Mouse (Mus musculus) intestine, postnatal 0 days (tissue): ENCODE data around the gene Hbs1l. TPM values are rescaled to one million over a fixed set of nuclear protein-coding genes. Genes with fewer than 3 reads are reported as not detected.

ENCODE experiments used
- ATAC-seq: fragments of 200-750 bp; cut with Nextera tagmentation; 2 replicates; pipeline ENCODE4 v1.8.0; 2017; ENCODE audit warnings: mild to moderate bottlenecking, moderate TSS enrichment, moderate library complexity
- H3K27ac ChIP-seq: fragments of 300-500 bp; sonication (generic); 2 replicates; pipeline ENCODE4 v1.5.1; 2014; ENCODE audit warnings: mild to moderate bottlenecking, low read depth, low read length, moderate library complexity
- H3K27me3 ChIP-seq: fragments of 300-500 bp; sonication (generic); replicated peaks from 2 replicates; pipeline ENCODE4 v1.6.1; 2014; ENCODE audit warnings: low read length, mixed read lengths; ENCODE audit not compliant: control insufficient read depth, insufficient read depth
- H3K36me3 ChIP-seq: fragments of 300-500 bp; sonication (generic); 2 replicates; pipeline ENCODE4 v1.6.1; 2014; ENCODE audit warnings: mild to moderate bottlenecking, moderate library complexity; ENCODE audit not compliant: control insufficient read depth, insufficient read depth
- H3K4me1 ChIP-seq: fragments of 300-500 bp; sonication (generic); replicated peaks from 2 replicates; pipeline ENCODE4 v1.6.1; 2014; ENCODE audit warnings: antibody characterized with exemption, low read length, mixed read lengths; ENCODE audit not compliant: control insufficient read depth, insufficient read depth
- H3K4me2 ChIP-seq: fragments of 300-500 bp; sonication (generic); replicated peaks from 2 replicates; pipeline ENCODE4 v1.6.1; 2014; ENCODE audit warnings: low read depth, mild to moderate bottlenecking, moderate library complexity
- H3K4me3 ChIP-seq: fragments of 300-500 bp; sonication (generic); 2 replicates; pipeline ENCODE4 v1.5.1; 2014; ENCODE audit warnings: low read depth, low read length
- H3K9ac ChIP-seq: fragments of 300-500 bp; sonication (generic); 2 replicates; pipeline ENCODE4 v1.6.1; 2014; ENCODE audit warnings: mild to moderate bottlenecking, low read depth, low read length
- H3K9me3 ChIP-seq: fragments of 300-500 bp; sonication (generic); 2 replicates; pipeline ENCODE4 v1.6.1; 2016; ENCODE audit warnings: mixed run types; ENCODE audit not compliant: control insufficient read depth
- CTCF ChIP-seq: sonication (generic); IDR thresholded peaks from 2 replicates; pipeline ENCODE4 v1.5.1; 2016; ENCODE audit warnings: low read depth, mild to moderate bottlenecking, control low read depth, antibody characterized with exemption, moderate library complexity
- WGBS: fragments of 180-500 bp; shearing (Covaris S2); extraction: QIAGEN DNeasy Blood & Tissue Kit; methylation state at CpG from one replicate; pipeline ENCODE4 v1.1.7; 2014; 5-methylcytosine and 5-hydroxymethylcytosine counted together
- polyA plus RNA-seq: library from polyadenylated mRNA; unstranded; fragments of >200 nt; fragmentation: Nextera tagmentation; extraction: Ambion mirVana; gene quantifications from 2 replicates; pipeline ENCODE4 v1.2.1, GENCODE M21; 2015

Hbs1l gene
- polyA plus RNA-seq, 1 experiment from 2014 or later, result 37.8 TPM

DNA sequence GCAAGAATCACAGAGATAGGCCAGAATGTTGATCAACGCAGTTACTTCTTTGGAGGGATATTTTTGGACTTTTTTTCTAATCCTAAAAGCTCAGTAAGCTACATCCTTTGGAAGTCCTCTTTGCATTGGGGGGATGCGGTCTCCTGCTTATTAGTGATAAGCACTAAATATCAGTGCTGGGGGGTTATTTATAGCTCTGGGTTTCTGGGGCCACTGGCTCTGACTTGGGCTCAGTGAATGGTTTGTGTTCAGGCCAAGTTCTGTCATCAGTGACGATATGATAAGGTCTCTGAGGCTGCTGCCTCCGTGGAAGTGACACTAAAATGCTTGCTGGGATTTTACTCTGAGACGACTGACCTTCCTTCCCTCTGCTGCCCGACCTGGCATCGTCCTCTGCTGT lies 104.3 kb downstream of the Hbs1l start:
- H3K9ac ChIP-seq, result no peak overlapping the region
- no peak overlapping the region for H3K27ac ChIP-seq
- no peak overlapping the region for H3K4me2 ChIP-seq
- ATAC-seq, result no peak
- TF ChIP-seq CTCF, result no peak
- H3K9me3 ChIP-seq, result no peaks in the 10 kb centered on the region
- H3K4me3 ChIP-seq, result no peak overlapping the region
- no peaks in the 10 kb centered on the region for H3K36me3 ChIP-seq
- H3K27me3 ChIP-seq, result no peaks in the 10 kb centered on the region
- H3K4me1 ChIP-seq, result no peaks in the 10 kb centered on the region
- 62% methylated on average over 7 of the region's 7 CpGs for WGBS

DNA sequence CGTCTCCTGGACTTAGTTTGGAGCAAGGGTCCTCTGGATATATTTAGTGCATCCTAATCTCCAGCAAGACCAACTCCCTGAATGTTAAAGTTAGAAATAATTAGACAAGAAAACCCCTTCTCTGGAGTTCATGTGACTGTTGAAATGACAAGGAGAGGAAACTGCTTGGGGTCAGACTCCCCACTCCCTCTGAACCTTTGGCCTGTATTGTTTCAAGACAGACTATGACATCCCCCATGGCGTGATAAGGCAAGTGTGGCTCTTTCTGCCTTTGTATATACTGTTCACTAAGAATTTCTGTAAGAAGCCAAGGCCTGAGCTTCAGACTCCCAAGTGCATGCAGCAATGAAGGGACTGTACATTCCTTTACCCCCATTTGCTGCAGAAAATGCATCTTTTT lies 104.7 kb downstream of the Hbs1l start:
- H3K4me3 ChIP-seq, result no peak overlapping the region
- no peaks in the 10 kb centered on the region for H3K36me3 ChIP-seq
- no peaks in the 10 kb centered on the region for H3K9me3 ChIP-seq
- H3K27ac ChIP-seq, result no peak overlapping the region
- no peak overlapping the region for H3K4me2 ChIP-seq
- WGBS, result 68% methylated on average over 2 of the region's 2 CpGs
- ATAC-seq, result no peak
- H3K27me3 ChIP-seq, result no peaks in the 10 kb centered on the region
- TF ChIP-seq CTCF, result no peak
- no peak overlapping the region for H3K9ac ChIP-seq
- H3K4me1 ChIP-seq, result no peaks in the 10 kb centered on the region

- no peak overlapping the region for H3K27ac ChIP-seq
- no peaks in the 10 kb centered on the region for H3K4me1 ChIP-seq
- 53% methylated on average over 4 of the region's 4 CpGs for WGBS
- H3K4me3 ChIP-seq, result no peak overlapping the region
- H3K36me3 ChIP-seq, result no peaks in the 10 kb centered on the region
- no peaks in the 10 kb centered on the region for H3K9me3 ChIP-seq
- no peak overlapping the region for H3K9ac ChIP-seq
- no peaks in the 10 kb centered on the region for H3K27me3 ChIP-seq
- H3K4me2 ChIP-seq, result no peak overlapping the region
- no peak for TF ChIP-seq CTCF
- no peak for ATAC-seq
Observed at GRCm38 (mm10) chr10:21401259-21401658, 105.5 kb downstream of the Hbs1l start.

GRCm38 (mm10) chr10:21404822-21405221 lies 109.0 kb downstream of the Hbs1l start:
- WGBS, result 73% methylated on average over 4 of the region's 4 CpGs
- Histone ChIP-seq H3K9ac (no peak overlapping the region), H3K36me3 (no peaks in the 10 kb centered on the region), H3K4me2 (no peak overlapping the region), H3K4me1 (no peaks in the 10 kb centered on the region), H3K9me3 (no peaks in the 10 kb centered on the region), H3K27ac (no peak overlapping the region), H3K27me3 (no peaks in the 10 kb centered on the region), H3K4me3 (no peak overlapping the region)
- TF ChIP-seq CTCF, result no peak
- ATAC-seq, result no peak

GRCm38 (mm10) chr10:21405707-21406534 lies 110.1 kb downstream of the Hbs1l start:
- no peak for ATAC-seq
- no peaks in the 10 kb centered on the region for H3K27me3 ChIP-seq
- WGBS, result 78% methylated on average over 11 of the region's 11 CpGs
- H3K4me3 ChIP-seq, result no peak overlapping the region
- no peaks in the 10 kb centered on the region for H3K36me3 ChIP-seq
- no peak overlapping the region for H3K27ac ChIP-seq
- H3K9me3 ChIP-seq, result no peaks in the 10 kb centered on the region
- no peaks in the 10 kb centered on the region for H3K4me1 ChIP-seq
- TF ChIP-seq CTCF, result no peak
- H3K4me2 ChIP-seq, result no peak overlapping the region
- H3K9ac ChIP-seq, result no peak overlapping the region

GRCm38 (mm10) chr10:21410711-21411110 lies 114.9 kb downstream of the Hbs1l start:
- 75% methylated on average over 5 of the region's 5 CpGs for WGBS
- no peaks in the 10 kb centered on the region for H3K9me3 ChIP-seq
- H3K4me1 ChIP-seq, result no peaks in the 10 kb centered on the region
- no peak overlapping the region for H3K4me2 ChIP-seq
- H3K4me3 ChIP-seq, result no peak overlapping the region
- no peak for ATAC-seq
- no peak overlapping the region for H3K9ac ChIP-seq
- no peaks in the 10 kb centered on the region for H3K27me3 ChIP-seq
- no peaks in the 10 kb centered on the region for H3K36me3 ChIP-seq
- H3K27ac ChIP-seq, result no peak overlapping the region
- no peak for TF ChIP-seq CTCF
